Mouse (Mus musculus) erythroid progenitor cell, adult 5-6 weeks (primary cell): ENCODE data around the gene Npy4r. TPM values are rescaled to one million over a fixed set of nuclear protein-coding genes. Genes with fewer than 3 reads are reported as not detected.

Experiments used
- ATAC-seq: replicated peaks from 2 replicates; pipeline ENCODE4 v1.8.0; 2016; ENCODE audit warnings: moderate number of reproducible peaks, mild to moderate bottlenecking, moderate TSS enrichment, inconsistent platforms; ENCODE audit not compliant: poor library complexity, low FRiP score, severe bottlenecking
- total RNA-seq, 2 experiments: library from RNA; stranded (forward) in 1 of 2; stranded (reverse) in 1 of 2; fragments of 150-400 nt in 1 of 2; fragments of 186-747, 209-891 nt in 1 of 2; gene quantifications; 2 replicates each; pipeline versions ENCODE4 v1.2.3 to v1.2.4; 2015 to 2017; ENCODE audit warnings: low replicate concordance in 2 of 2

Gene Npy4r
- total RNA-seq (2015; ENCODE audit: low replicate concordance) (not detected in 2 replicates), total RNA-seq (2017; ENCODE audit: low replicate concordance) (not detected in 2 replicates)

DNA sequence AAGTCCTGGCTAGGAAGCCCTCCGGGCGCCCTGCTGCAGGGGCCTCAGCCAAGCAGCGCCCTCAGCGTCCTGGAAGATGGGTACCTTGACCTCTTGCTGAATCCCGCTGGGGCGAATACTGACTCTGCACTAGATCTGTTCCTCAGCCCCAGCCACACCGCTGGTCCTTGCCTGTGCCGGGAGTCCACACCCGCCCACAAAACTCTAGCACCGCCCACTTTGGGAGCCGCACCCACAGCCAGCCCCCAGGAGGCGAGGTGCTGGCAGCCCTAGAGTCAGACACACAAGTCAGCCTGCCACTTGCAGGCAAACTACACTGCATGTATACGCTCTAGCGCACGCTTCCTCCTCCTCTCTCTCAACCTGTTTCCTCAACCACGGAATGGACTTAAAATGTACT, at the start of gene Npy4r:
Npy4r (minus strand) TSS at position 148 of the 400 bp plus-strand sequence.
- no peak for ATAC-seq

DNA sequence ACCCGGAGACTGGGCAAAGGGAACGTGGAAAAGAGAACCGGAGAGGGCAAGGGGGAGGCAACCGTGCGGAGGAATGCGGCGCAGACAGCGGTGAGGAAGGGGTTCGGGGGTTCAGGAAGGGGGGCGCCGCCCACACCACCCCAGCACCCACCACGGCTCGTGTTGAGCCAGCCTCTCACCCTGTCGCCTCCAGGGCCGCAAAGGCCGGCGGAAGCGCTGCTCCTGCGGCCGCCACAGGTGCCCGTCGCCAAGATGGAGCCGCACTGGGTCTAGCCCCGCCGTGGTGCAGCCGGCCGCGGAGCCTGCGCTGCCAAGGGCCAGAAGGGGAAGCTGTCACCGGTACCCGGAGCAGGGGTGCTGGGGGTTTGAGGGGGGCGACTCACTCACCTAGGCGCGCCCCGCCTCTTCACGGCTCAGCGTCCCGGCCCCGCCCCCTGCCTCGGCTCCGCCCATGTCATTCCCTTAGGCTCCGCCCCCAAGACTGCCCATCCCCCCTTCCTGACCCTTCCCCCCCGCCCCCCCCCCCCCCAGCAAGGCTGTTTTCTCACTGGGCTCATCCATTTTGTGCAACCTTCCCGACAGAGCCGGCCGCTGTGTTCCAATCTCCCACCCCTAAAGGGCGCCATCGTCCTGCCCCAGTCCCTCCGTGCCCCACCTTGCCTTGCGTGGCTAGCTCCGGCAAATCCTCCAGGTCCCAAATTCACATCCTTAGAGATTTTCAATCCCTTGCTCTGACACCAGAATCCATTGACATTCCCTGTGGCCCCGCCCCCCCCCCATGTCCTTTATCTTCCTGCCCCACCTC, 49.1 kb upstream of the Npy4r start, which contains the start of gene Gprin2:
Gprin2 (minus strand) TSS at position 423 of the 805 bp plus-strand sequence.
- ATAC-seq, result no peak

DNA sequence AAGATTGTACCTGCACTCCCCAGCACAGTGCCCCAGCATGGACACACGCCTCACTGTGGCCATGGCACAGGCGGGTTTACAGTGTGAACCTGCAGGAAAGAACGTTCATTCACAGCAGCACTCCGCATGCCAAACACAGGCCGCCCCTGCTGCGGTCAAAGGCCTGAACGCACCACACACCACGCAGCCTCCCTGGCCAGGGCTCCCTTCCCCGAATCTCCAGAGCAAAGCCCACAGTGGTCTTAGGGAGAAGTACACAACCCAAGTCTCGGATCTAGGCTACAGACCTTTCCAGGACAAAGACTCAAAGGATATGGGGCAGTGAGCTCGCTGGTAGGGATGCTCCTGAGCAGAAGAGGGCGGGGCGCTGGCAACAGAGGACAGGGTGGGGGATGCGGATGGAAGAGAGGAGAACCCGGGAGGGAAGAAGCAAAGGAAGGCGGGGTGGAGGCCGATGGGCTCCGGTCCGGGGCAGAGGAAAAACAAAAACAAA, 48.5 kb upstream of the Npy4r start:
- no peak for ATAC-seq

DNA sequence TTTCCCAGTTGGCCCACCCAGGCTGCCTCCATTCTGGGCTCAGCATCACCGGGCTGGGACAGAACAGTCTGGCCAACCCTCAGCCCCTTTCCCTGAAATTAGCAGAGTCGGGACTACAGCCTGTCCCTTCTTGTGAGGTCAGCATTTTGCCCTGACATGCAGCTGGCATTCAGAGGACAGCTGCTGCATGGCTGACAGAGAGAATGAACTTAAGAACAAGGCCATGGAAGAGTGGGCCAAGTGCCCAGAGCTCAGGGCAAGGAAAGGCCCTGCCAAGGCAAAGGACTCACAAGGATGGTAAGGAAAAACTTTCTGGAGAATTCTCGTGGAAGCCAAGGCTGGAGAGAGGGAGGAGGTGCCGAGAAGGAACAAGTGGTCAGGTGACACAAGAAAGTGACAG, 44.4 kb upstream of the Npy4r start:
- ATAC-seq, result no peak

DNA sequence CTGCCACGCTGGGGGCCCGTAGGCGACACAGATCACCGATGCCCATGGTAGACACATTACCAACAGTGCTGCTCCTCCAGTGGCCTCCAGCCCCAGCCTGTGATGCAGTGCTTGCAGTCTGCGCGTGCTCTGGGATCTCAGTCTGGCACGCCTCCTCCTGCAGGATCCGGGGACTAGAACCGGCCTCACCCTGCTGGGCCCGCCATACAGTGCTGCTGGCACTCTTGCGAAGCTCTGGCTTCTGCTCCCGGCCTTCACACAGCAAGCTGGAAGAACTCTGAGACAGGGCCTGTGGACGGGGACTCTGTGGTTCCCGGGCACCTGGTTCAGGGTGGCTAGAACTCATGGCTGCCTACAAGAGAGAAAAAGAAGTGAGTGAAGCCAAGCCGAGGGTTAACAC, 43.2 kb upstream of the Npy4r start:
- ATAC-seq, result no peak

DNA sequence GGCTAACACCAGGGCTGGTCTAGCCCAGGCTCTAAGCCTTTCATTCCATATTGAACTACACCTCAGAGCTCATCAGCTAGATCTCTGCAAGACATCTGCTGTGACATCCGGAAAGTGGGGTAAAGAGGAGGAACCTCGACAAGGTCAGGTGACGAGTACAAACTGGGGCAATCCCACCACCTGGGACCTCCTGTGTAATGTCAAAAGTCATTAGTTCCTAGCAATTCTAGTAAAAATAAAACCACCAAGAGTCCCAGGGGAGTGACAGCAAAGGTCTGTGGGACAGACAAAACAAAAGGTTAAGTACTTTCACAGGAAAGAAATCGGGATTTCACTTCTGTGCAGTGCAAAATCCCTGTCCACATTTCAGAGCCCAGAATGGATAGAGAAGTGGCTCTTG, 41.6 kb upstream of the Npy4r start:
- no peak for ATAC-seq

DNA sequence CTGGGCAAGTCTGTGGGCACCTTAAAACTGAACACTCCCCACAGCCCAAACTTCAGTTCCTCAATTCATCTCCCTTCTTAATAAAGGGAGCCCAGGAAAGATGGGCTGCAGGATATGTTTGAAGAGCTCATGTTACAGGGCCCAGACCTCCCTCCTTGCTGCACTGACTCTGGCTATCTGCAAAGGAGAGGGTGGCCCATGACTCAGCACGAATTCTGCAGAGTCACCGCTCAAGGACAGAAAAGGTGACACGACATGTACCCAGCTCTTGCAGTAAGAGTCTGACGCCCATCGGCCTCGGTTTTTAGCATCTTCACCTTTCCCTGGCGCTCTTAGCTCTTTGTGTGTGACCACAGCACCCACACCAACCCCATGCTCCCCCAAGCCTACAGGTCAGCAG, 38.1 kb upstream of the Npy4r start:
- peak; percentile 65; the same call in 1 of the 2 replicates for ATAC-seq

DNA sequence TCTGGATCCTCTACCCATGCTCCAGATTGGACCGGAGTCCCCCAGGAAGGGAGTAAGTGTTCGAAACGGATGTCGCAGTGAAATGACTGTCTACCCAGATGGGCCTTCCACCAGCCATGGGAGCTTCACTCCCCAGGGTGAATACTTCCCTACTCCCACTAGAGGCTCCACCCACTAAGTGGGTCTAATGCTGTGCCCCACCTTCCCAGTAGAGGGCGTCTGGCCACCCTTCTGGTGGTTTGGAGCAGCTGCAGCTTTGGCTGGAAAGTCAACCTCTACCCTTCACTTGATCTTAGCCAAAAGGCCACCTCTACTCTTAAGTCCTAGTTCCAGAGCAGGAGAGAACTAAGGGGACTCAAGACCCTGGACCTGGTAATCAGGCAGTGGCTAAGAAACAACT, 36.3 kb upstream of the Npy4r start:
- no peak for ATAC-seq

DNA sequence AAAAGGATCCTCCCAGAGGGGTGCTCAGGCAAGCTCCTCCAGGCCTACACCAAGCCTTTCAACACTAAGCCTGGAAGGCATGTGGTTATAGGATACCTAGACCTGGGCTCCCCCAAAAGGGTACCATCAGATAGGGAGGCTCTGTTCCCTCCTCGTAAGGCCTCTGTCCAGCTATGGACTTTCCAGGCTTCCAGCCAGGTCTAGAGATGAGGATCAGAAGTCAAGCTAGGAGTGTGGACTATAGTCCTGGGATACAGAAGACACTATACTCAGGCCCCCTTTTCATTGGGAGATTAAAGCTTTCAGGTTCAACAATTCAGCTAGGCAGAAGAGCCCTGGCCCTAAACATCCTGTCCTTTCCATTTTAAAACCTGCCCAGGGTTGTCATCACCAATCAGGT, 30.8 kb upstream of the Npy4r start:
- ATAC-seq, result no peak

DNA sequence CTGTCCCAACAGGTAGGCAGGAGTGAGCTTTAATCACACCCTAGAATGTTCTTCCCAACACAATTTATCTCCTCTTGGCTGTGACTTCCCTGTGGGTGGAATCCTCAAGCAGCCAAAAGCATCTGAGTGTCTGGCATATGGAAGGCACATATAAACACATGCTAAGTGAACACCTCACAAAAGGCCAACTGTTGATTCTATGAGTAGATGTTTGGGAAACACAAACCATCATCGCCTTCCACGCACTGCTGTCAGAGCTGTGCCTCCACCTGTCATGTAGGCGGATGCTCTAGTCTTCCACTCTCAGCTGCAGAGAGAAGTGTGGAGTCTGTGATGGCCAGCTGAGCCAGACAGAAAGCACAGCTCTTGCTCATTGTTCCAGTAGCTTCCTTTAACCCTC, 27.1 kb upstream of the Npy4r start:
- ATAC-seq, result no peak

DNA sequence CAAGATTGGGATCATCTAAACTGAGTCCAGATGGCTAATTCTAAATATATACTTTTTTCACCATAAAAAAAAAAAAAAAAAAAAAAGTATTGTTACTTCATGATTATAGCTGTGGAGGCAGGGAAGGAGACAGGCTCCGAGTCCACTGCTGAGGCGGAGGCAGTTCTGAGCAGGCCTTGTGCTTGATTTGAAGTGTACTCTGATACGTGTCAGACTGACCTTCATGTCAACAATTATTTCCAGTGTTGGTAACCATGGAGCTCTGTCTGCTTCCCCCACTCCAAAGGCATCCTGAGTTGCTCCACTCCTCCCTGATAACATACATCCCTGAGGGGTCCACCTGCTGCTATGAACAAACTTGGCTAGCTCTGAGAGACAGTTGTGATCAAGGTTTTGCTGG, 18.8 kb upstream of the Npy4r start:
- ATAC-seq, result no peak

DNA sequence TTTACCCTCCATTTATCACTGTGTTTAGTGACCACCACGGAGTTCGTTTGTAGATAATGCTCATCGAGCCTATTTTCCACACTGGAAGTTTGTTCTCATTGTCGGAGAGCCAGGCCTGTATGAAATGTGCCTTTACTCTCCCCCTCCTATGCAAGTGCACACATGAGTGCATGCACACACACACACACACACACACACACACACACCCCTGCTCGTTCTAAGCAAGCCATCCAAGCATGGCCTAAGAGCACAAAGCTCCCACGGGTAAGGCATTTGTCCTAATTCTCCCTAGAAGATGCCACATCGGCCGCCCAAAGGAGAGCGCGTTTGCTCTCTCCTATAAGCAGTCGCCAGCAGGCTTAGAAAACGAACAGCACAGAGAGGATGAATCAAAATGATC, 3.5 kb upstream of the Npy4r start:
- no peak for ATAC-seq

DNA sequence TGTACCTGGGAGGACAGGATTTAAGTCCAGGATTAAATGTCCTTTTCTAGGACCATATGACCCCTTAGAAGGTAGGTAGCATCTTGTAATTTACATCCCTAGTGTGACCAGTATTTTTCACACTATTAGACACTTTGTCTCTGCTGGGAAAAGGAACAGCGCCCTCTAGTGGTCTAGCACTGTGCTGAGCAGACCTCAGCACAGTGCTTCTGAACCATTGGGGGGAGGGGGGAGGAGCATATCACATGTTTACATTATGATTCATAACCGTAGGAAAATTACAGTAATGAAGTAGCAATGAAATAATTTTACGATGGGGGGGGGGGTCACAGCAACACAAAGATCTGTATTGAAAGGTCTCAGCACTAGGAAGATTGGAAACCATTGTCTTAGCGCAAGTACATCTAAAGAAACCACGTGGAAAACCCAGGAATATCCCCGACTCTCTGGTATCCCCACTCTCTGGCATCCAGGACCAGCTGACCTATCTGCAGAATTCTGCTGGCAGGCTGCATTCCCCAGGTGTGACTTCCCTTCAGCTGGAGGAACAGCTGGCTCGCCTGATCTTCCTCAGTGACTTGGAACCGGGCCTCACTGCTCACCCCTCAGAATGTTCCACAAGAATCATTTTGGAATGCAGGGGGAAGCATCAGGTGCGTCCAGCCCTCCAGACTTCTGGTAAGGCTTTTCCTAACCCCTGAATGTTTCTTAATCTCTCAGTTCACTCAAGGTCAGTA, 2.5 kb upstream of the Npy4r start:
- no peak for ATAC-seq

DNA sequence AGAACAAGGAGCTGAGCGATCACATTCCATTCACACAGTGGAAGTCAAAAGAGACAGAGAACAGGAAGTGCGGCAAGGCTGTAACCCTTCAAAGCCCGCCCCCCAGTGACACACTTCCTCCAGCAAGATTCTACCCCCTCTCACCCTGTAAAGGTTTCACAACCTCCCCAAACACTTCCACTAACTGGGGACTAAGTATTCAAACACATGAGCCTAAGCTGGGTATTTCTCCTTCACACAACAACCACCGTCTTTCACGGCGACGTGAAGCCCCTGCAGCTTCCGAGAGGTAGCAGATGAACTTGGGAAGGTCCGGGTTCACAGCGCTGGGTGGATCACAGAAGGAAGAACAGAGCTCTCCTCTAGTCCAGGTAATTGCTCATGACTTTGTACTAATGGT, 9.4 kb downstream of the Npy4r start:
- ATAC-seq, result no peak

DNA sequence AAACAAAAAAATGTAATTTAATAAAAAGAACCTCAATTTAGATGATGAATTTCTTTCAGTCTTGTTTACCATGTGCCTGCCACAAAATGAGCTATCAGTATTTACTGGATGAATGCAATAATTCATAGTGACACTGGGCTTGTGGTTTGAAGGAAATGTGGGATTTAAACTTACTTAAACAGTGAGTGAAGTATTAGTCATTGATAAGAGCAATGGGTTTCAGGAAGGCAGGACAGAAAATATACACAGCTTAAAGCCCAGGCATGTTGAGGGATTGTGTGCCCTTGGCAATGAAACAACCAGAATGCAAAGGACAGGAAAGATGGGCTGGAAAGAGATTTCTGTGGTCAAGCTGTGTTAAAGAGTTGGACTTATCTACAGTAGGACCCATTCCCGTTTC, 10.0 kb downstream of the Npy4r start:
- no peak for ATAC-seq

DNA sequence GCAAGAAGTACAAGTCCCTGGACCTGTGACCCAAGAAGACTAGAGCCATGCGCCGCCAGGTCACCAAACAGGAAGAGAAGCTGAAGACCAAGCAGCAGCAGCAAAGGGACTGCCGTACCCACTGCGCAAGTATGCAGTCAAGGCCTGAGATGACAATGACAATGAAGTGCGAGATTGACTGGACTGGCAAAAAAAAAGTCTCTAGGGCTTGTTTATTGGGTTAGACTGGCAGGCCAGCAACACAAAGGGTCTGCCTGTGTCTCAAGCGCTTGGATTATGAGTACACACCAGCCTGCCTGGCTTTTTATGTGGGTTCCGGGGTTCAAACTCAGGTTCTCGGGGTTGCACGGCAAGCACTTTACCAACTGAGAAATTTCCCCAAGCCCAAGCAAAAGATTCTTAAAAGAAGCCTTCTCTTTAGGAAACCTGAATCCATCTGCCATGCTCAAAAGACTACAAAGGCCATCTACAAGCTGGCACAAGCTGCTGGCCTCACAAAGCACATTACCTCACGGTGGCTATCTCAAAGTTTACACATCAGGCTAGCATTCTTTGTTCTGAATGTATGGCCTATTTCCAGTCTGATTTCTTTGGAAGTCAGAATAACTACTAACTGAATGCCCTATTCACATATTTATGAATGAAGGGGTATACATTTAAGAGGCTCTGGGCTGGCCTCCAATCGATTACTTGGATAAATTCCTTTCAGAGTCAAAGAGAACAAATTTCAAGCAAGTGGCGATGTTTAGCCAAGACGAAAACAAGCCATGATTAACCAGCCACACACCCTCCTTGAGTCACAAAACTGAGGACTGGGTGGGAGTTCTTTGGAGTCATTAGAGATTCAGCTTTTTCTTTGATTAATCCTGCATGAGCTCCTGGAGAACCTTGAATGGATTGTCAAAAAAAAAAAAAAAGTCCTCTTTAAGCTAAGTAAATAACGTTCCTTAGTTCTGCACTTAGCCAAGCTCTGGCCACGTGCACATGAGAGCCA, 12.3 kb downstream of the Npy4r start:
- ATAC-seq, result no peak

DNA sequence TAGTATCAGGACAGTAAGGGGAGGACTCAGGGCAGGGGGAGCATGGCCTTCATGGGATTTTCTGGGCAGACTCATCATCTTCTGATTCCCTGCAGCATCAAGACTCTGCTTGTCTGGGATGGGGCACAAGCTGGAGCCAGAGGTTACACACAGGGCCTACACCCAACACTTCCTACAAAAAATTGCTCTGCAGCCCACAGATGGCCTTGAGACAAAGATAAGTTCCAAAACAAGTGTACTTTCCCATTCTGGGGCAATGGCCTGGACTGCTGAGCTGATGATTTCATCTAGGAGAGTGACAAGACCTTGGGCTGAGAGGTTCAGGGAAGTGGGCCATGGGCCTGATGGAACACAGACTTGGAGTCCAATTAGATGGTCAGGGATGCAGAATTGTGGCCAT, 16.9 kb downstream of the Npy4r start:
- ATAC-seq, result no peak

DNA sequence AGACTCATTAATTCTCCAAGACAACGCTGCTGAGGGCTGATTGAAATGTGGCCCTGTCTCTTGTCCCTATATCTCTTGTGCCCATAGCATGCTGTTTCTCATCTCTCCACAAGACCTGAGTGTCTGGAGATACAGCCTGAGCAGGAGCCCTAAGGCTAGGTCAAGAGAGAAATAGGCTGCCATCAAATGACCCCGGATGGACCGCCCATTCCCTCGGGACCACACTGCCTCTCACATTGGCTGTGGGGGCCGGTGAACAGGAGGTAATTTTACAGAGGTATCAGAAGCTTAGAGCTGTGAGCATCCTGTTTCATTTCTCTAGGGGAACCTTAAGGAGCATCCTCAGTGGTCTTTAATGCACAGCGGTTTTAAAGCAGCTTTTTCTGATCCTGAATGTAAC, 21.1 kb downstream of the Npy4r start:
- ATAC-seq, result no peak

DNA sequence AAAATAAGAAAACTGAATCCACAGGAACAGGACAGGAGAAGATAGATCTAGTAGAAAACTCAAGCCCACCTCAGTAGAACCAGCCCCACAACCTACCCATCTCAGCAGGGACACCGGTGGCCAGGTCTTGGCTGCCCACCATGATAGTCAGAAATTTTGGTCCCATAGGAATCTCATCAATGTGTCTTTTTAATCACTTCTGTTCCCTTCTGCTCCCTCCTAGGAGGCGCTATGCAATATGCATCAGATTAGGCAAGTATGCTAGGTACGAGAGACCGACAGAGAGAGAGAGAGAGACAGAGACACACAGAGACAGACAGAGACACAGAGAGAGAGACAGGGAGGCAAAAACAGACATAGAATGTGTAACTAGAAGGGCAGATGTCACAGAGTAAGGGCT, 30.6 kb downstream of the Npy4r start:
- ATAC-seq, result no peak

DNA sequence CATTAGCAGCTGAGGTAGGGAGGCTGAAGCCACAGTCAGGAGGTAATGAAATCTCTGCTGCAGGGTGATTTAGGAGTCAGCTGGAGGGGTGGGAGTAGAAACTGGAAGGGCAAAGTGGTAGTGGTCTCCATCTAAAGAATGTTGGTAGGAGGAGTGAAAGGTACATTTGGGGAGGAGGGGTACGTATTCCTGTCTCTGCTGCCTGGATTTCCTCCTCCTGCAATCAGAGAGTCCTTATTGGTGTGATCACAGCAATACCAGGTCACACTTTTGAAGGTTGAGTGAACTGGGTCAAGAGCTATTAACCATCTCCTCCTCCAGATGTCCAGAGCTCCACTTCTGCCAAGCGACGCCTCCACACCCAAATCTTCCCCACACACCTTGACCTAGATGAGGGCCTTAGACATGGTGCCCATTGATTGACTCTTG, 31.4 kb downstream of the Npy4r start:
- ATAC-seq, result no peak
